Comparison of ENCODE assay signal across 18 mouse cellular contexts in genomic region chr3:89482249-89482648, GRCm38 (mm10). TPM values are rescaled to one million over a fixed set of nuclear protein-coding genes. Genes with fewer than 3 reads are reported as not detected.
"Had no signal": no experiment of that assay in that cellular context is flagged by ENCODE, and none has a peak within 500 bp of the region (broad histone marks: within the 10 kb centered on the region; RNA-seq: fewer than 3 reads in every experiment).

No protein-coding gene starts in this region.

- H3K4me3 ChIP-seq: limb, embryonic 10.5 days; limb, embryonic 13.5 days; liver, embryonic 12.5 days; liver, embryonic 15.5 days; lung, embryonic 15.5 days; midbrain, embryonic 12.5 days; midbrain, embryonic 15.5 days; neural tube, embryonic 12.5 days; neural tube, embryonic 15.5 days; stomach, embryonic 15.5 days had no signal

- H3K4me1 ChIP-seq: liver, embryonic 15.5 days; midbrain, embryonic 12.5 days; midbrain, embryonic 15.5 days; neural tube, embryonic 12.5 days; neural tube, embryonic 15.5 days; stomach, embryonic 15.5 days had no signal

- ATAC-seq: liver, embryonic 12.5 days; midbrain, embryonic 15.5 days had no signal

- H3K27me3 ChIP-seq: neural tube, embryonic 12.5 days; stomach, embryonic 15.5 days had no signal

- H3K9me3 ChIP-seq: limb, embryonic 10.5 days; liver, embryonic 12.5 days; liver, embryonic 15.5 days; lung, embryonic 15.5 days; midbrain, embryonic 12.5 days; midbrain, embryonic 15.5 days; neural tube, embryonic 12.5 days; neural tube, embryonic 15.5 days; stomach, embryonic 15.5 days had no signal

- DNase-seq: kidney, adult 8-10 months; kidney, postnatal 14 days; lung, adult 18-20 months; lung, postnatal 14 days; right cerebral cortex, postnatal 25 days; spleen, adult 18-20 months had no signal

- H3K4me2 ChIP-seq: limb, embryonic 13.5 days; liver, embryonic 12.5 days; liver, embryonic 15.5 days; lung, embryonic 15.5 days; midbrain, embryonic 12.5 days; midbrain, embryonic 15.5 days; neural tube, embryonic 12.5 days; neural tube, embryonic 15.5 days; stomach, embryonic 15.5 days had no signal

- H3K36me3 ChIP-seq: limb, embryonic 10.5 days; limb, embryonic 13.5 days; liver, embryonic 12.5 days; liver, embryonic 15.5 days; lung, embryonic 15.5 days; midbrain, embryonic 12.5 days; midbrain, embryonic 15.5 days; neural tube, embryonic 12.5 days; neural tube, embryonic 15.5 days; stomach, embryonic 15.5 days had no signal

- H3K27ac ChIP-seq: limb, embryonic 10.5 days; limb, embryonic 13.5 days; liver, embryonic 12.5 days; liver, embryonic 15.5 days; lung, embryonic 15.5 days; macrophage; midbrain, embryonic 12.5 days; midbrain, embryonic 15.5 days; neural tube, embryonic 12.5 days; neural tube, embryonic 15.5 days; stomach, embryonic 15.5 days had no signal

- H3K9ac ChIP-seq: limb, embryonic 13.5 days; liver, embryonic 12.5 days; liver, embryonic 15.5 days; lung, embryonic 15.5 days; midbrain, embryonic 12.5 days; midbrain, embryonic 15.5 days; neural tube, embryonic 12.5 days; neural tube, embryonic 15.5 days; stomach, embryonic 15.5 days had no signal

RNA-seq across cellular contexts. Expression of gene Kcnn3, which starts 37.7 kb away (rescaled TPM):
- total RNA-seq: megakaryocyte, adult 5-6 weeks had no signal
- polyA plus RNA-seq: liver, embryonic 12.5 days had no signal
